Mouse (Mus musculus) thymus, adult 2 months (tissue): ENCODE data around the gene Il18.

Experiments used
- CTCF ChIP-seq: fragments of 200-500 bp; IDR thresholded peaks from 2 replicates; pipeline ENCODE4 v1.5.1; 2012; ENCODE audit warnings: mild to moderate bottlenecking, control low read depth, low read length, moderate library complexity, borderline replicate concordance; ENCODE audit not compliant: control insufficient read depth, poor library complexity, insufficient read depth; ENCODE audit errors: extremely low read depth
- POLR2A ChIP-seq: fragments of 200-500 bp; IDR thresholded peaks from 2 replicates; pipeline ENCODE4 v1.6.1; 2012; ENCODE audit warnings: mild to moderate bottlenecking, low read length, control low read depth, moderate library complexity; ENCODE audit not compliant: control insufficient read depth, poor library complexity, insufficient read depth; ENCODE audit errors: extremely low read depth

- TF ChIP-seq CTCF, result no peak
- no peak for TF ChIP-seq POLR2A
Measured at GRCm38 (mm10) chr9:50567881-50568280, 13.3 kb downstream of the Il18 start.
